In genomic region chr9:64050513-64051065, GRCm38 (mm10) we compare ENCODE assay signal across 8 mouse cellular contexts. TPM values are rescaled to one million over a fixed set of nuclear protein-coding genes. Genes with fewer than 3 reads are reported as not detected.
DNase-seq lines count a peak whose midpoint lies in the region; ATAC-seq and TF ChIP-seq lines count a peak whose summit lies in the region.

No protein-coding gene starts in this region.

- no peak for TF ChIP-seq CTCF in testis, adult 2 months (IDR thresholded peaks at IDR 0.05; ENCODE audit: control insufficient read depth, insufficient read depth, insufficient replicate concordance, low read depth, low read length)
- TF ChIP-seq CTCF in hindbrain, postnatal 0 days (IDR thresholded peaks at IDR 0.05; ENCODE audit: low read depth) = no peak

- peak overlapping the region; percentile 83; the same call in 1 of the 2 replicates for H3K27ac ChIP-seq in testis, adult 2 months (ENCODE audit: control insufficient read depth, insufficient read depth, low read depth, low read length)
- H3K27ac ChIP-seq in hindbrain, postnatal 0 days = peak overlapping the region; percentile 41
- H3K27ac ChIP-seq in midbrain, embryonic 12.5 days (replicated peaks) = no peak overlapping the region

- H3K36me3 ChIP-seq in testis, adult 2 months (ENCODE audit: control insufficient read depth, insufficient read depth, low read length) = no peaks in the 10 kb centered on the region
- peaks cover 15% of the 10 kb centered on the region for H3K36me3 ChIP-seq in erythroblast, embryonic 14.5 days (ENCODE audit: control insufficient read depth)
- H3K36me3 ChIP-seq in hindbrain, postnatal 0 days (ENCODE audit: insufficient read depth, low read length) = no peaks in the 10 kb centered on the region
- H3K36me3 ChIP-seq in midbrain, embryonic 12.5 days = no peaks in the 10 kb centered on the region

- peak overlapping the region; percentile 68 for H3K4me2 ChIP-seq in hindbrain, postnatal 0 days (ENCODE audit: low read depth, low read length)
- peak overlapping the region; percentile 66 for H3K4me2 ChIP-seq in midbrain, embryonic 12.5 days (replicated peaks)

- no peak for DNase-seq in testis, postnatal 10 days (ENCODE audit: low spot score)
- peak; percentile 10 for DNase-seq in hindbrain, postnatal 0 days (ENCODE audit: low spot score)
- no peak for DNase-seq in cerebellum, postnatal 4 days (ENCODE audit: low spot score in 2 of 2)
- no peak for DNase-seq in embryo, embryonic 10.5 days (ENCODE audit: low spot score)

- no peaks in the 10 kb centered on the region for H3K9me3 ChIP-seq in erythroblast, embryonic 14.5 days (ENCODE audit: control insufficient read depth, low read length)
- no peaks in the 10 kb centered on the region for H3K9me3 ChIP-seq in hindbrain, postnatal 0 days (ENCODE audit: low read length)
- no peaks in the 10 kb centered on the region for H3K9me3 ChIP-seq in midbrain, embryonic 12.5 days

- WGBS in hindbrain, postnatal 0 days = 41% methylated on average over 8 of the region's 8 CpGs
- WGBS in midbrain, embryonic 12.5 days = 39% methylated on average over 8 of the region's 8 CpGs

- TF ChIP-seq POLR2A in testis, adult 2 months (IDR thresholded peaks at IDR 0.05; ENCODE audit: control insufficient read depth, low read depth, low read length) = no peak

- peak overlapping the region; percentile 7 for H3K9ac ChIP-seq in hindbrain, postnatal 0 days (replicated peaks; ENCODE audit: low read length)
- H3K9ac ChIP-seq in midbrain, embryonic 12.5 days (replicated peaks) = no peak overlapping the region

- no peaks in the 10 kb centered on the region for H3K27me3 ChIP-seq in testis, adult 2 months (ENCODE audit: control insufficient read depth, insufficient read depth, low read length)
- no peaks in the 10 kb centered on the region for H3K27me3 ChIP-seq in erythroblast, embryonic 14.5 days (ENCODE audit: control insufficient read depth)
- H3K27me3 ChIP-seq in hindbrain, postnatal 0 days (ENCODE audit: insufficient read depth, low read length) = no peaks in the 10 kb centered on the region
- peaks cover 24% of the 10 kb centered on the region; the same call in 1 of the 2 replicates for H3K27me3 ChIP-seq in midbrain, embryonic 12.5 days

- ATAC-seq in hindbrain, postnatal 0 days = no peak
- ATAC-seq in midbrain, embryonic 12.5 days (ENCODE audit: low FRiP score, low read depth) = no peak
- ATAC-seq in activated CD4-positive, CD25-positive, alpha-beta regulatory T cell, adult 4 months = no peak

- H3K4me1 ChIP-seq in testis, adult 2 months (ENCODE audit: control insufficient read depth, insufficient read depth, low read length) = peaks cover 14% of the 10 kb centered on the region
- peaks cover 96% of the 10 kb centered on the region for H3K4me1 ChIP-seq in erythroblast, embryonic 14.5 days (ENCODE audit: control insufficient read depth)
- peaks cover 6% of the 10 kb centered on the region; the same call in 1 of the 2 replicates for H3K4me1 ChIP-seq in hindbrain, postnatal 0 days (ENCODE audit: insufficient read depth, low read length)
- H3K4me1 ChIP-seq in midbrain, embryonic 12.5 days = peaks cover 11% of the 10 kb centered on the region

- peak overlapping the region; percentile 93 for H3K4me3 ChIP-seq in testis, adult 2 months (ENCODE audit: control insufficient read depth, low read depth, low read length)
- peak overlapping the region; percentile 67 for H3K4me3 ChIP-seq in erythroblast, embryonic 14.5 days (replicated peaks)
- H3K4me3 ChIP-seq in hindbrain, postnatal 0 days (ENCODE audit: low read length) = peak overlapping the region; percentile 34; the same call in 1 of the 2 replicates
- peak overlapping the region; percentile 40; the same call in 1 of the 2 replicates for H3K4me3 ChIP-seq in midbrain, embryonic 12.5 days

RNA-seq across cellular contexts. Expression of gene Smad6, which starts 28.7 kb away (rescaled TPM):
- polyA plus RNA-seq in testis, adult 2 months (2012; rRNA removed) = 34.5 and 38.1 TPM in 2 replicates
- polyA plus RNA-seq in erythroblast, embryonic 14.5 days (2012) = 0.62 TPM in 2 replicates
- 11.9 and 13.2 TPM in 2 replicates for total RNA-seq in hindbrain, postnatal 0 days (2014; rRNA removed)
- 1.3 and 1.7 TPM in 2 replicates for polyA plus RNA-seq in hindbrain, postnatal 0 days (2015; fragmentation: Nextera tagmentation; extraction: Ambion mirVana)
- polyA plus RNA-seq in midbrain, embryonic 12.5 days (2016; fragmentation: Nextera tagmentation; extraction: Ambion mirVana) = 7.8 TPM in 2 replicates
- not detected for polyA plus RNA-seq in activated CD4-positive, CD25-positive, alpha-beta regulatory T cell, adult 4 months (2017; shearing (Covaris generic))

Comparison
In these comparisons a context has a peak if more than half of its experiments do, and no peak if none do; other contexts are left out.
1. H3K4me3 ChIP-seq: peak in every context shown above with its lines; median percentile 93 in testis, adult 2 months; 67 in erythroblast, embryonic 14.5 days; 40 in midbrain, embryonic 12.5 days; 34 in hindbrain, postnatal 0 days.